Mouse (Mus musculus) CH12.LX (cell line): ENCODE measurements around the gene Serinc4. TPM values are rescaled to one million over a fixed set of nuclear protein-coding genes. Genes with fewer than 3 reads are reported as not detected.
A peak's percentile ranks its signal among the peaks of the same experiment; 100 is the strongest.

ENCODE experiments used
- DNase-seq: peaks from one replicate; pipeline ENCODE4 v3.0.0-alpha.2; 2013; ENCODE audit errors: extremely low read depth
- H3K27ac ChIP-seq: 2 replicates; pipeline ENCODE4 v1.5.1; 2012; ENCODE audit warnings: low read depth, mild to moderate bottlenecking, control low read depth, moderate library complexity; ENCODE audit not compliant: insufficient read depth
- H3K27me3 ChIP-seq: replicated peaks from 2 replicates; pipeline ENCODE3; 2012; ENCODE audit warnings: inconsistent platforms
- H3K36me3 ChIP-seq, 2 experiments: replicated peaks in 1 of 2; 2 replicates each; pipeline versions ENCODE3 to v1.6.1; 2012; ENCODE audit warnings: inconsistent platforms in 1 of 2, low read length in 1 of 2, mild to moderate bottlenecking in 1 of 2, mixed read lengths in 1 of 2, moderate library complexity in 1 of 2; ENCODE audit not compliant: control insufficient read depth in 1 of 2, insufficient read depth in 1 of 2
- H3K4me1 ChIP-seq, 2 experiments: 2 replicates each; pipeline ENCODE4 v1.6.1; 2012; ENCODE audit warnings: inconsistent platforms in 1 of 2, moderate library complexity in 1 of 2; ENCODE audit not compliant: insufficient read depth in 2 of 2, control insufficient read depth in 1 of 2
- H3K4me2 ChIP-seq: 2 replicates; pipeline ENCODE4 v1.6.1; 2012; ENCODE audit warnings: low read depth, mild to moderate bottlenecking, control low read depth; ENCODE audit not compliant: poor library complexity, insufficient read depth, severe bottlenecking
- H3K4me3 ChIP-seq, 3 experiments: fragments of 150-350 bp in 1 of 3; sonication (generic) in 1 of 3; replicated peaks in 1 of 3; 2 replicates each; pipeline versions ENCODE3 to v1.5.1; 2011 to 2012; ENCODE audit warnings: low read depth in 2 of 3, low read length in 2 of 3, mild to moderate bottlenecking in 2 of 3, moderate library complexity in 2 of 3, control low read depth in 1 of 3, improper control_type of control experiment in 1 of 3, inconsistent platforms in 1 of 3, mixed read lengths in 1 of 3; ENCODE audit not compliant: poor library complexity in 1 of 3
- H3K79me2 ChIP-seq: replicated peaks from 2 replicates; pipeline ENCODE4 v1.6.1; 2012; ENCODE audit warnings: mild to moderate bottlenecking, moderate library complexity; ENCODE audit not compliant: control insufficient read depth, poor library complexity, insufficient read depth, severe bottlenecking; ENCODE audit errors: extremely low read depth
- H3K9ac ChIP-seq: 2 replicates; pipeline ENCODE4 v1.6.1; 2012; ENCODE audit warnings: low read depth, mild to moderate bottlenecking, control low read depth, moderate library complexity; ENCODE audit not compliant: insufficient read depth
- H3K9me3 ChIP-seq: replicated peaks from 2 replicates; pipeline ENCODE3; 2012; ENCODE audit warnings: low read length, inconsistent platforms, mixed read lengths
- CTCF ChIP-seq, 2 experiments: IDR thresholded peaks in 1 of 2; conservative IDR thresholded peaks in 1 of 2; 2 replicates each; pipeline ENCODE4 v1.5.1; 2011 to 2012; ENCODE audit warnings: low read depth in 2 of 2, low read length in 2 of 2, improper control_type of control experiment in 1 of 2, inconsistent platforms in 1 of 2, mild to moderate bottlenecking in 1 of 2, moderate library complexity in 1 of 2
- ETS1 ChIP-seq: conservative IDR thresholded peaks from 2 replicates; pipeline ENCODE4 v1.6.1; 2012; ENCODE audit warnings: low read depth, mild to moderate bottlenecking, inconsistent platforms, low read length, improper control_type of control experiment, moderate library complexity
- JUN ChIP-seq: IDR thresholded peaks from 2 replicates; pipeline ENCODE4 v1.6.1; 2011; ENCODE audit warnings: low read depth, mild to moderate bottlenecking, low read length, improper control_type of control experiment, moderate library complexity; ENCODE audit not compliant: insufficient read depth
- MAZ ChIP-seq: IDR thresholded peaks from 2 replicates; pipeline ENCODE4 v1.6.1; 2012; ENCODE audit warnings: low read depth, mild to moderate bottlenecking, inconsistent platforms, low read length, improper control_type of control experiment, moderate library complexity
- MEF2A ChIP-seq: IDR thresholded peaks from 2 replicates; pipeline ENCODE4 v1.6.1; 2014; ENCODE audit warnings: low read depth, mild to moderate bottlenecking, inconsistent platforms, low read length, improper control_type of control experiment, borderline replicate concordance
- NELFE ChIP-seq: IDR thresholded peaks from 2 replicates; pipeline ENCODE4 v1.6.1; 2011; ENCODE audit warnings: low read depth, low read length, improper control_type of control experiment
- RAD21 ChIP-seq: IDR thresholded peaks from 2 replicates; pipeline ENCODE4 v1.6.1; 2011; ENCODE audit warnings: low read depth, mild to moderate bottlenecking, low read length, improper control_type of control experiment, moderate library complexity
- SMC3 ChIP-seq: IDR thresholded peaks from 2 replicates; pipeline ENCODE4 v1.6.1; 2011; ENCODE audit warnings: low read depth, low read length, improper control_type of control experiment
- TCF12 ChIP-seq: IDR thresholded peaks from 2 replicates; pipeline ENCODE4 v1.6.1; 2014; ENCODE audit warnings: low read depth, mild to moderate bottlenecking, inconsistent platforms, low read length, improper control_type of control experiment
- UBTF ChIP-seq: IDR thresholded peaks from 2 replicates; pipeline ENCODE4 v1.6.1; 2012; ENCODE audit warnings: low read depth, mild to moderate bottlenecking, inconsistent platforms, low read length, improper control_type of control experiment, moderate library complexity
- ZKSCAN1 ChIP-seq: IDR thresholded peaks from 2 replicates; pipeline ENCODE4 v1.6.1; 2012; ENCODE audit warnings: low read depth, inconsistent platforms, low read length, improper control_type of control experiment, borderline replicate concordance
- dilution Hi-C: fragments of 300-500 bp; cut with MboI; formaldehyde crosslinking; loops from 2 replicates; pipeline ENCODE4 v1.14.3; 2020; ENCODE audit warnings: low sequenced_read_pairs; ENCODE audit not compliant: extremely low pct_unique_long_range_greater_than_20kb, extremely low pct_ligation_motif_present
- in situ Hi-C: fragments of 300-500 bp; cut with MboI; formaldehyde crosslinking; loops from 3 replicates; pipeline ENCODE4 v1.14.3; 2019; ENCODE audit warnings: low sequenced_read_pairs, low pct_ligation_motif_present, low pct_unique_long_range_greater_than_20kb, mixed read lengths
- polyA plus RNA-seq: library from polyadenylated mRNA; unstranded; fragments of >175 nt; gene quantifications from 2 replicates; pipeline ENCODE4 v1.2.1, GENCODE M21; 2012; ENCODE audit warnings: low read depth; ENCODE audit not compliant: insufficient read length
- total RNA-seq, 2 experiments: library from RNA; depleted of rRNA; stranded (reverse); fragments of 300-350 nt in 1 of 2; fragments of >200 nt in 1 of 2; gene quantifications; 2 replicates each; pipeline ENCODE4 v1.2.3; 2012 to 2014

The Serinc4 gene
- total and polyA plus RNA-seq, 3 experiments = 0.17 to 0.89 (median 0.29) TPM

DNA sequence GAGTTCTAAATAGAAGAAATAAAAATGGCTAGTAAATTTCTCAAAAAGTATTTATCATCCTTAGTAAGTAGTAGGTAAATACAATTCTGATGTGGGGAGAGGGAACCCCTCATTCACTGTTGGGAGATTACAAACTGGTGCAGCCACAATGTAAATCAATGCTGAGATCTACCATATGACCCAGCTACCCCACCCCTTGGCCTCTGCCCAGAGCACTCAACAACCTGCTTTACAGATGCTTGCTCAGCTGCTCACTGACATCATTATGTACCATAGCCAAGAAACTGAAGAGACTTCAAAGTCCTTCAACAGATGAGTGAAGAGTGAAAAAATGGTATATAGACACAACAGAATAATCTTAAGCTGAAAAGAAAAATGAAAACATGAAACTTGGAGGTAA is 53.3 kb downstream of the Serinc4 start:
- Histone ChIP-seq H3K9me3 (no peaks in the 10 kb centered on the region), H3K4me1 (no peaks in the 10 kb centered on the region), H3K36me3 (no peaks in the 10 kb centered on the region), H3K27ac (no peak overlapping the region), H3K4me2 (no peak overlapping the region), H3K4me3 (no peak overlapping the region), H3K27me3 (no peaks in the 10 kb centered on the region), H3K9ac (no peak overlapping the region), H3K79me2 (no peaks in the 10 kb centered on the region)
- DNase-seq = no peak
- in situ Hi-C loops = no loop called here
- no peak for TF ChIP-seq TCF12
- TF ChIP-seq ZKSCAN1 = no peak
- TF ChIP-seq ETS1 = no peak
- TF ChIP-seq MAZ = no peak
- dilution Hi-C loops = no loop called here

DNA sequence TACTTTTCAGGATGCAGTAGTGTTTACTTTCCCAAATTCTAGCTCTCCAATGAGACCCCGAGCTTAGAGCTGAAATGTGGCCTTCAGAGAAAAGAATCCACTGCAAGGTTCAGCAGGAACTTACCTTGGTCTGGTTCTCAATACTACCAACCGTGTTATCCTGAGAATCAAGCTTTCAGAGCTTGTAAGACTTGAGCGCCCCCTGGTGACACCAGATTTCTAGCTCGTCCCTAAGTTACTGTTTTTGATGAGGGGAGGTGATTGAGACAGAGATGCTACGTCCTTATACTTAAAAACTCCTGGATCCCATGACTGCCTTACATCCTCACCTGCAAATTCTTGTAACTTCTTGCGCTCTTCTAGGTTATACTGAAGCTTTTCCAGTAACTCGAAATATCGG is 60.0 kb downstream of the Serinc4 start:
- in situ Hi-C loops (no loop called here), dilution Hi-C loops (no loop called here)
- H3K27me3 ChIP-seq = no peaks in the 10 kb centered on the region
- no peak overlapping the region for H3K4me3 ChIP-seq
- peaks cover 0 to 8% of the 10 kb centered on the region in 2 experiments for H3K36me3 ChIP-seq
- no peak overlapping the region for H3K27ac ChIP-seq
- H3K79me2 ChIP-seq = no peaks in the 10 kb centered on the region
- H3K4me1 ChIP-seq = no peaks in the 10 kb centered on the region
- no peak overlapping the region for H3K4me2 ChIP-seq
- no peak overlapping the region for H3K9ac ChIP-seq
- TF ChIP-seq NELFE (no peak), UBTF (no peak), CTCF (conservative IDR thresholded peaks at IDR 0.05 in 1 of 2, IDR thresholded peaks at IDR 0.05 in 1 of 2; ENCODE audit: low read depth in 2 of 2, low read length in 2 of 2) (peak; percentile 57 to 86; a peak in 3 of 4 replicates), ETS1 (no peak), RAD21 (peak; percentile 84), MEF2A (no peak), JUN (no peak), SMC3 (peak; percentile 70)
- H3K9me3 ChIP-seq = no peaks in the 10 kb centered on the region
- DNase-seq = peak; percentile 83

Other genes starting within 250 kb of the Serinc4 start
- 41.7 and 55.2 TPM in 2 replicates for gene Trp53bp1, start 185.4 kb downstream of the Serinc4 start, total RNA-seq (2012; rRNA removed)
- gene Trp53bp1, start 185.4 kb downstream of the Serinc4 start, total RNA-seq (2014; rRNA removed) = 30.1 and 38.0 TPM in 2 replicates
- 68.7 and 77.6 TPM in 2 replicates for gene Trp53bp1, start 185.4 kb downstream of the Serinc4 start, polyA plus RNA-seq
- gene Map1a, start 167.2 kb downstream of the Serinc4 start, total RNA-seq (2012; rRNA removed) = 0.38 and 0.92 TPM in 2 replicates
- gene Map1a, start 167.2 kb downstream of the Serinc4 start, total RNA-seq (2014; rRNA removed) = 0.11 and 0.16 TPM in 2 replicates
- gene Map1a, start 167.2 kb downstream of the Serinc4 start, polyA plus RNA-seq = 7.2 and 7.3 TPM in 2 replicates
- gene Ppip5k1, start 101.4 kb downstream of the Serinc4 start, total RNA-seq (2012; rRNA removed) = 11.0 and 11.9 TPM in 2 replicates
- 4.5 and 4.6 TPM in 2 replicates for gene Ppip5k1, start 101.4 kb downstream of the Serinc4 start, total RNA-seq (2014; rRNA removed)
- gene Ppip5k1, start 101.4 kb downstream of the Serinc4 start, polyA plus RNA-seq = 10.4 and 12.3 TPM in 2 replicates
- gene Ckmt1, start 99.1 kb downstream of the Serinc4 start, total RNA-seq (2012; rRNA removed) = 3.8 and 3.9 TPM in 2 replicates
- 0.43 TPM in 1 of 2 replicates, not detected in the other for gene Ckmt1, start 99.1 kb downstream of the Serinc4 start, total RNA-seq (2014; rRNA removed)
- 2.6 and 5.1 TPM in 2 replicates for gene Ckmt1, start 99.1 kb downstream of the Serinc4 start, polyA plus RNA-seq
- 4.8 and 6.3 TPM in 2 replicates for gene Strc, start 69.6 kb downstream of the Serinc4 start, total RNA-seq (2012; rRNA removed)
- 1.6 and 2.0 TPM in 2 replicates for gene Strc, start 69.6 kb downstream of the Serinc4 start, total RNA-seq (2014; rRNA removed)
- 6.2 and 9.2 TPM in 2 replicates for gene Strc, start 69.6 kb downstream of the Serinc4 start, polyA plus RNA-seq
- 54.5 and 86.7 TPM in 2 replicates for gene Pdia3, start 43.0 kb downstream of the Serinc4 start, total RNA-seq (2012; rRNA removed)
- gene Pdia3, start 43.0 kb downstream of the Serinc4 start, total RNA-seq (2014; rRNA removed) = 169 and 184 TPM in 2 replicates
- 356 and 406 TPM in 2 replicates for gene Pdia3, start 43.0 kb downstream of the Serinc4 start, polyA plus RNA-seq
- gene Catsper2, start 43.0 kb downstream of the Serinc4 start, total RNA-seq (2012; rRNA removed) = 0.89 and 1.5 TPM in 2 replicates
- 1.2 and 2.2 TPM in 2 replicates for gene Catsper2, start 43.0 kb downstream of the Serinc4 start, total RNA-seq (2014; rRNA removed)
- 1.8 TPM in 2 replicates for gene Catsper2, start 43.0 kb downstream of the Serinc4 start, polyA plus RNA-seq
- 0.38 and 1.4 TPM in 2 replicates for gene Ell3, start 12.5 kb downstream of the Serinc4 start, total RNA-seq (2012; rRNA removed)
- gene Ell3, start 12.5 kb downstream of the Serinc4 start, total RNA-seq (2014; rRNA removed) = 2.1 and 2.3 TPM in 2 replicates
- gene Ell3, start 12.5 kb downstream of the Serinc4 start, polyA plus RNA-seq = 1.0 and 1.5 TPM in 2 replicates
- gene Serf2, start 7.6 kb downstream of the Serinc4 start, total RNA-seq (2012; rRNA removed) = 164 and 189 TPM in 2 replicates
- gene Serf2, start 7.6 kb downstream of the Serinc4 start, total RNA-seq (2014; rRNA removed) = 116 TPM in 2 replicates
- 222 and 255 TPM in 2 replicates for gene Serf2, start 7.6 kb downstream of the Serinc4 start, polyA plus RNA-seq
- gene Hypk, start 3.5 kb downstream of the Serinc4 start, total RNA-seq (2012; rRNA removed) = 15.4 and 23.2 TPM in 2 replicates
- 11.7 and 13.3 TPM in 2 replicates for gene Hypk, start 3.5 kb downstream of the Serinc4 start, total RNA-seq (2014; rRNA removed)
- 119 and 174 TPM in 2 replicates for gene Hypk, start 3.5 kb downstream of the Serinc4 start, polyA plus RNA-seq
- gene Mfap1b, start 17.3 kb upstream of the Serinc4 start, total RNA-seq (2012; rRNA removed) = 15.6 and 17.3 TPM in 2 replicates
- gene Mfap1b, start 17.3 kb upstream of the Serinc4 start, total RNA-seq (2014; rRNA removed) = 24.3 TPM in 2 replicates
- gene Mfap1b, start 17.3 kb upstream of the Serinc4 start, polyA plus RNA-seq = 29.7 and 33.2 TPM in 2 replicates
- gene Mfap1a, start 49.9 kb upstream of the Serinc4 start, total RNA-seq (2012; rRNA removed) = 14.0 and 16.8 TPM in 2 replicates
- 13.5 and 13.7 TPM in 2 replicates for gene Mfap1a, start 49.9 kb upstream of the Serinc4 start, total RNA-seq (2014; rRNA removed)
- 23.7 and 27.3 TPM in 2 replicates for gene Mfap1a, start 49.9 kb upstream of the Serinc4 start, polyA plus RNA-seq
- 17.4 and 20.6 TPM in 2 replicates for gene Wdr76, start 49.9 kb upstream of the Serinc4 start, total RNA-seq (2012; rRNA removed)
- 28.6 and 29.9 TPM in 2 replicates for gene Wdr76, start 49.9 kb upstream of the Serinc4 start, total RNA-seq (2014; rRNA removed)
- gene Wdr76, start 49.9 kb upstream of the Serinc4 start, polyA plus RNA-seq = 22.7 and 26.9 TPM in 2 replicates